11 mouse cellular contexts compared by ENCODE assay signal in genomic region chr2:30865426-30865825, GRCm38 (mm10). TPM values are rescaled to one million over a fixed set of nuclear protein-coding genes. Genes with fewer than 3 reads are reported as not detected.
A peak's percentile ranks its signal among the peaks of the same experiment; 100 is the strongest.
DNase-seq lines count a peak whose midpoint lies in the region; ATAC-seq and TF ChIP-seq lines count a peak whose summit lies in the region.
"Had no signal": no experiment of that assay in that cellular context is flagged by ENCODE, and none has a peak within 500 bp of the region (broad histone marks: within the 10 kb centered on the region; RNA-seq: fewer than 3 reads in every experiment).

No protein-coding gene starts in this region.

- ATAC-seq in forebrain, embryonic 12.5 days (ENCODE audit: low FRiP score): no peak
- no peak for ATAC-seq in forebrain, embryonic 16.5 days
- no peak for ATAC-seq in liver, embryonic 11.5 days (replicated peaks; ENCODE audit: low FRiP score)
- no peak for ATAC-seq in midbrain, postnatal 0 days (ENCODE audit: low FRiP score)

- 0 out of 2 replicates have a peak overlapping the region, but pooled peaks have one; percentile 33 for H3K9ac ChIP-seq in forebrain, embryonic 12.5 days
- no peak overlapping the region for H3K9ac ChIP-seq in forebrain, embryonic 16.5 days (replicated peaks; ENCODE audit: low read depth, low read length)
- H3K9ac ChIP-seq in liver, embryonic 11.5 days (ENCODE audit: low read depth, low read length): no peak overlapping the region
- no peak overlapping the region; the same call in 1 of the 2 replicates for H3K9ac ChIP-seq in midbrain, postnatal 0 days (replicated peaks; ENCODE audit: low read length, poor library complexity, severe bottlenecking)

- DNase-seq in liver, embryonic 11.5 days (ENCODE audit: low spot score): no peak
- DNase-seq in liver: no peak
- DNase-seq in midbrain, postnatal 0 days (ENCODE audit: low spot score): no peak
- no peak for DNase-seq in urinary bladder, adult 2 months (ENCODE audit: low spot score)
- DNase-seq in adrenal gland, postnatal 14 days: no peak
- DNase-seq: kidney, adult 18-20 months; thymus, adult 18-20 months had no signal

- WGBS in forebrain, embryonic 12.5 days: 68% methylated on average over 3 of the region's 3 CpGs
- WGBS in forebrain, embryonic 16.5 days: 58% methylated on average over 3 of the region's 3 CpGs
- WGBS in liver, embryonic 11.5 days: 37% methylated on average over 3 of the region's 3 CpGs
- 47% methylated on average over 3 of the region's 3 CpGs for WGBS in midbrain, postnatal 0 days

- H3K27ac ChIP-seq in forebrain, embryonic 12.5 days: no peak overlapping the region
- H3K27ac ChIP-seq in forebrain, embryonic 16.5 days (ENCODE audit: low read length): no peak overlapping the region
- H3K27ac ChIP-seq in liver, embryonic 11.5 days (ENCODE audit: low read depth, low read length): no peak overlapping the region
- peak overlapping the region; percentile 93 for H3K27ac ChIP-seq in embryonic fibroblast, embryonic 13.5 days (ENCODE audit: insufficient read depth, low read length)
- H3K27ac ChIP-seq in midbrain, postnatal 0 days (ENCODE audit: low read depth, low read length): no peak overlapping the region

- peak overlapping the region; percentile 50; the same call in 1 of the 2 replicates for H3K4me2 ChIP-seq in forebrain, embryonic 12.5 days
- H3K4me2 ChIP-seq in forebrain, embryonic 16.5 days (ENCODE audit: low read length): no peak overlapping the region
- peak overlapping the region; percentile 56; the same call in 1 of the 2 replicates for H3K4me2 ChIP-seq in liver, embryonic 11.5 days
- H3K4me2 ChIP-seq in midbrain, postnatal 0 days (ENCODE audit: low read depth, low read length, poor library complexity, severe bottlenecking): peak overlapping the region; percentile 44; the same call in 1 of the 2 replicates

- H3K9me3 ChIP-seq in forebrain, embryonic 12.5 days: no peaks in the 10 kb centered on the region
- no peaks in the 10 kb centered on the region for H3K9me3 ChIP-seq in forebrain, embryonic 16.5 days (ENCODE audit: control insufficient read depth, low read length)
- H3K9me3 ChIP-seq in liver, embryonic 11.5 days (ENCODE audit: control insufficient read depth, low read length): no peaks in the 10 kb centered on the region
- no peaks in the 10 kb centered on the region for H3K9me3 ChIP-seq in midbrain, postnatal 0 days (ENCODE audit: low read length)

- H3K36me3 ChIP-seq in forebrain, embryonic 12.5 days (replicated peaks): no peaks in the 10 kb centered on the region
- H3K36me3 ChIP-seq in forebrain, embryonic 16.5 days (ENCODE audit: control insufficient read depth, insufficient read depth): no peaks in the 10 kb centered on the region
- no peaks in the 10 kb centered on the region for H3K36me3 ChIP-seq in liver, embryonic 11.5 days (ENCODE audit: control insufficient read depth, insufficient read depth, low read length)
- no peaks in the 10 kb centered on the region for H3K36me3 ChIP-seq in midbrain, postnatal 0 days (ENCODE audit: insufficient read depth, low read length)

- TF ChIP-seq POLR2A in embryonic fibroblast, embryonic 13.5 days (IDR thresholded peaks at IDR 0.05; ENCODE audit: low read depth, low read length): no peak

- peaks cover 31% of the 10 kb centered on the region for H3K27me3 ChIP-seq in forebrain, embryonic 12.5 days
- H3K27me3 ChIP-seq in forebrain, embryonic 16.5 days (replicated peaks; ENCODE audit: control insufficient read depth, insufficient read depth, low read length): 0 out of 2 replicates have a peak, but pooled peaks cover 2% of the 10 kb centered on the region
- H3K27me3 ChIP-seq in liver, embryonic 11.5 days (replicated peaks; ENCODE audit: control insufficient read depth, insufficient read depth, low read length): peaks cover 33% of the 10 kb centered on the region
- H3K27me3 ChIP-seq in midbrain, postnatal 0 days (ENCODE audit: insufficient read depth, low read length): no peaks in the 10 kb centered on the region

- H3K4me3 ChIP-seq in forebrain, embryonic 12.5 days (replicated peaks): no peak overlapping the region
- H3K4me3 ChIP-seq in forebrain, embryonic 16.5 days (replicated peaks; ENCODE audit: low read length): no peak overlapping the region
- no peak overlapping the region for H3K4me3 ChIP-seq in liver, embryonic 11.5 days (ENCODE audit: low read depth, low read length)
- no peak overlapping the region for H3K4me3 ChIP-seq in embryonic fibroblast, embryonic 13.5 days (ENCODE audit: insufficient read depth, low read length)
- no peak overlapping the region for H3K4me3 ChIP-seq in midbrain, postnatal 0 days (ENCODE audit: low read depth, low read length)

- no peak for TF ChIP-seq CTCF in embryonic fibroblast, embryonic 13.5 days (IDR thresholded peaks at IDR 0.05; ENCODE audit: borderline replicate concordance, insufficient read depth, low read length)
- TF ChIP-seq CTCF in midbrain, postnatal 0 days (IDR thresholded peaks at IDR 0.05): no peak

- peaks cover 8% of the 10 kb centered on the region for H3K4me1 ChIP-seq in forebrain, embryonic 12.5 days
- 0 out of 2 replicates have a peak, but pooled peaks cover 3% of the 10 kb centered on the region for H3K4me1 ChIP-seq in forebrain, embryonic 16.5 days (replicated peaks; ENCODE audit: control insufficient read depth, insufficient read depth, low read length)
- H3K4me1 ChIP-seq in liver, embryonic 11.5 days (replicated peaks; ENCODE audit: control insufficient read depth, insufficient read depth, low read length): peaks cover 6% of the 10 kb centered on the region
- peaks cover 13% of the 10 kb centered on the region for H3K4me1 ChIP-seq in embryonic fibroblast, embryonic 13.5 days (ENCODE audit: control insufficient read depth, insufficient read depth, low read length)
- peaks cover 3% of the 10 kb centered on the region; the same call in 1 of the 2 replicates for H3K4me1 ChIP-seq in midbrain, postnatal 0 days (ENCODE audit: insufficient read depth, low read length)

RNA-seq across cellular contexts. Expression of gene Prrx2, which starts 30.7 kb away (rescaled TPM):
- 16.0 and 19.8 TPM in 2 replicates for polyA plus RNA-seq in forebrain, embryonic 12.5 days (2016; fragmentation: Nextera tagmentation; extraction: Ambion mirVana)
- polyA plus RNA-seq in forebrain, embryonic 16.5 days (2015; fragmentation: Nextera tagmentation; extraction: Ambion mirVana): 1.9 and 4.0 TPM in 2 replicates
- 8.2 and 9.4 TPM in 2 replicates for polyA plus RNA-seq in liver, embryonic 11.5 days (2014; fragmentation: Nextera tagmentation; extraction: Ambion mirVana)
- 130 and 154 TPM in 2 replicates for polyA plus RNA-seq in embryonic fibroblast, embryonic 13.5 days (2011; ENCODE audit: insufficient read length, low read depth, missing spikeins)
- total RNA-seq in midbrain, postnatal 0 days (2014; rRNA removed): 4.4 and 12.5 TPM in 2 replicates
- 3.0 and 5.1 TPM in 2 replicates for polyA plus RNA-seq in midbrain, postnatal 0 days (2015; fragmentation: Nextera tagmentation; extraction: Ambion mirVana)
- polyA plus RNA-seq in urinary bladder, adult 2 months (2012; rRNA removed): 16.4 and 21.9 TPM in 2 replicates
- 1.6 and 2.4 TPM in 2 replicates for total RNA-seq in adrenal gland, postnatal 14 days (2021)
- total RNA-seq: megakaryocyte-erythroid progenitor cell, adult 5-6 weeks had no signal

RNA-seq across cellular contexts. Expression of gene Asb6, which starts 35.3 kb away (rescaled TPM):
- polyA plus RNA-seq in forebrain, embryonic 12.5 days (2016; fragmentation: Nextera tagmentation; extraction: Ambion mirVana): 36.4 and 39.4 TPM in 2 replicates
- polyA plus RNA-seq in forebrain, embryonic 16.5 days (2015; fragmentation: Nextera tagmentation; extraction: Ambion mirVana): 41.2 and 47.2 TPM in 2 replicates
- polyA plus RNA-seq in liver, embryonic 11.5 days (2014; fragmentation: Nextera tagmentation; extraction: Ambion mirVana): 44.2 and 45.6 TPM in 2 replicates
- 20.2 and 26.0 TPM in 2 replicates for polyA plus RNA-seq in embryonic fibroblast, embryonic 13.5 days (2011; ENCODE audit: insufficient read length, low read depth, missing spikeins)
- 36.5 and 40.7 TPM in 2 replicates for total RNA-seq in midbrain, postnatal 0 days (2014; rRNA removed)
- polyA plus RNA-seq in midbrain, postnatal 0 days (2015; fragmentation: Nextera tagmentation; extraction: Ambion mirVana): 36.1 and 39.6 TPM in 2 replicates
- 26.0 and 27.0 TPM in 2 replicates for polyA plus RNA-seq in urinary bladder, adult 2 months (2012; rRNA removed)
- 22.3 and 25.8 TPM in 2 replicates for total RNA-seq in adrenal gland, postnatal 14 days (2021)

RNA-seq across cellular contexts. Expression of gene Ntmt1, which starts 57.8 kb away (rescaled TPM):
- 101 and 104 TPM in 2 replicates for polyA plus RNA-seq in forebrain, embryonic 12.5 days (2016; fragmentation: Nextera tagmentation; extraction: Ambion mirVana)
- 120 and 121 TPM in 2 replicates for polyA plus RNA-seq in forebrain, embryonic 16.5 days (2015; fragmentation: Nextera tagmentation; extraction: Ambion mirVana)
- polyA plus RNA-seq in liver, embryonic 11.5 days (2014; fragmentation: Nextera tagmentation; extraction: Ambion mirVana): 75.9 and 85.2 TPM in 2 replicates
- polyA plus RNA-seq in embryonic fibroblast, embryonic 13.5 days (2011; ENCODE audit: insufficient read length, low read depth, missing spikeins): 25.6 and 30.3 TPM in 2 replicates
- 62.2 and 74.1 TPM in 2 replicates for total RNA-seq in midbrain, postnatal 0 days (2014; rRNA removed)
- 90.3 and 104 TPM in 2 replicates for polyA plus RNA-seq in midbrain, postnatal 0 days (2015; fragmentation: Nextera tagmentation; extraction: Ambion mirVana)
- 32.8 and 44.1 TPM in 2 replicates for polyA plus RNA-seq in urinary bladder, adult 2 months (2012; rRNA removed)
- total RNA-seq in adrenal gland, postnatal 14 days (2021): 32.3 and 37.7 TPM in 2 replicates
